Mouse (Mus musculus) myocyte (in vitro differentiated cells): ENCODE results near the gene Ccl27a. TPM values are rescaled to one million over a fixed set of nuclear protein-coding genes. Genes with fewer than 3 reads are reported as not detected.

Experiments
- H3K27me3 ChIP-seq: one replicate; pipeline ENCODE4 v1.6.1; 2011; ENCODE audit not compliant: control insufficient read depth, insufficient read depth, insufficient read length
- H3K36me3 ChIP-seq: one replicate; pipeline ENCODE4 v1.6.1; 2011; ENCODE audit not compliant: control insufficient read depth, insufficient read depth
- H3K4me2 ChIP-seq: one replicate; pipeline ENCODE4 v1.6.1; 2011; ENCODE audit warnings: low read depth, control low read depth
- H3K4me3 ChIP-seq: one replicate; pipeline ENCODE4 v1.5.1; 2011; ENCODE audit warnings: mild to moderate bottlenecking, control low read depth, moderate library complexity
- H3K79me2 ChIP-seq: one replicate; pipeline ENCODE4 v1.6.1; 2011; ENCODE audit not compliant: control insufficient read depth, insufficient read depth
- H3ac ChIP-seq: one replicate; pipeline ENCODE4 v1.6.1; 2011; ENCODE audit not compliant: control insufficient read depth, insufficient read length
- CEBPB ChIP-seq: IDR thresholded peaks from 2 replicates; pipeline ENCODE4 v1.6.1; 2011; ENCODE audit warnings: mild to moderate bottlenecking, moderate library complexity; ENCODE audit not compliant: poor library complexity, insufficient read depth, severe bottlenecking
- E2F4 ChIP-seq: IDR thresholded peaks from one replicate; pipeline ENCODE4 v1.6.1; 2011; ENCODE audit warnings: mild to moderate bottlenecking, control low read depth, moderate library complexity; ENCODE audit not compliant: insufficient read depth
- MAX ChIP-seq: IDR thresholded peaks from one replicate; pipeline ENCODE4 v1.6.1; 2011; ENCODE audit warnings: low read depth, mild to moderate bottlenecking, control low read depth
- MYOD1 ChIP-seq, 3 experiments: IDR thresholded peaks; one replicate each; pipeline ENCODE4 v1.6.1; 2011; ENCODE audit warnings: control low read depth in 2 of 3, low read depth in 2 of 3, mild to moderate bottlenecking in 2 of 3, moderate library complexity in 1 of 3; ENCODE audit not compliant: insufficient read length in 2 of 3, control insufficient read depth in 1 of 3
- MYOG ChIP-seq, 3 experiments: IDR thresholded peaks; one replicate each; pipeline ENCODE4 v1.6.1; 2011; ENCODE audit warnings: control low read depth in 2 of 3, low read depth in 2 of 3, mild to moderate bottlenecking in 2 of 3; ENCODE audit not compliant: insufficient read length in 2 of 3, control insufficient read depth in 1 of 3, insufficient read depth in 1 of 3
- POLR2A ChIP-seq: IDR thresholded peaks from one replicate; pipeline ENCODE4 v1.6.1; 2011; ENCODE audit warnings: low read depth, mild to moderate bottlenecking, control low read depth, moderate library complexity; ENCODE audit not compliant: insufficient read length
- POLR2AphosphoS2 ChIP-seq: IDR thresholded peaks from one replicate; pipeline ENCODE4 v1.6.1; 2011; ENCODE audit warnings: low read depth, control low read depth; ENCODE audit not compliant: insufficient read length
- REST ChIP-seq: IDR thresholded peaks from one replicate; pipeline ENCODE4 v1.6.1; 2011; ENCODE audit warnings: mild to moderate bottlenecking, control low read depth, moderate library complexity; ENCODE audit not compliant: insufficient read depth, insufficient read length
- SRF ChIP-seq: IDR thresholded peaks from one replicate; pipeline ENCODE4 v1.6.1; 2011; ENCODE audit warnings: low read depth; ENCODE audit not compliant: control insufficient read depth, insufficient read length
- TCF12 ChIP-seq: IDR thresholded peaks from one replicate; pipeline ENCODE4 v1.6.1; 2011; ENCODE audit warnings: mild to moderate bottlenecking, control low read depth; ENCODE audit not compliant: poor library complexity, insufficient read depth, severe bottlenecking
- TCF3 ChIP-seq: IDR thresholded peaks from one replicate; pipeline ENCODE4 v1.6.1; 2011; ENCODE audit warnings: low read depth, control low read depth; ENCODE audit not compliant: insufficient read length
- USF1 ChIP-seq: IDR thresholded peaks from one replicate; pipeline ENCODE4 v1.6.1; 2011; ENCODE audit warnings: low read depth, mild to moderate bottlenecking, control low read depth, moderate library complexity
- polyA plus RNA-seq: library from polyadenylated mRNA; unstranded; fragments of >200 nt; fragmentation: generic; extraction: Trizol; gene quantifications from one replicate; pipeline ENCODE4 v1.2.1, GENCODE M21; 2012; ENCODE audit warnings: missing spikeins

Gene Ccl27a
- polyA plus RNA-seq, 1 experiment, result not detected

- TF ChIP-seq POLR2AphosphoS2, result no peak
- peak in 1 of 3 experiments; percentile 35 for TF ChIP-seq MYOG (IDR thresholded peaks at IDR 0.05; ENCODE audit: control insufficient read depth in 1 of 3, insufficient read depth in 1 of 3, insufficient read length in 2 of 3, low read depth in 2 of 3)
- Histone ChIP-seq H3K4me3 (no peak overlapping the region), H3K27me3 (peaks cover 10% of the 10 kb centered on the region), H3K36me3 (no peaks in the 10 kb centered on the region), H3K79me2 (no peaks in the 10 kb centered on the region), H3K4me2 (no peak overlapping the region), H3ac (no peak overlapping the region)
Observed at GRCm38 (mm10) chr4:41759206-41759605, 14.8 kb downstream of the Ccl27a start.

DNA sequence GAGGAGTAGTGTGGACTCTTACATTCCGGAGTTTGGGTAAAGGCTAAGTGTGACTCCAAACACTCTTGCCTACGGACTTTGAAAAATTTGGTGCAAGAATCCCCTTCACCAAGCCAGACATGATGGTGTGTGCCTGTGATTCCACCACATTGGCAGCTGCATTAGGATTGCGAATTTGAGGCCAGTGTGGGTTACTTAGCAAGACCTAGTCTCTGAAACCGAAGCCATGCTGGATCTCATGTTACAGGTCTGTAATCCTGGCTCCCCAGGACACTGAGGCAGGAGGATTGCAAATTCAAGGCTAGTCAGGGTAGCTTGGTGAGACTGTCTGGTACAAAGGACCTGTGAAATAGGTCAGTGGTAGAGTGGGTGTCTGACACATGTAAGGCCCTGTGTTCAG lies 15.3 kb downstream of the Ccl27a start:
- peaks cover 10% of the 10 kb centered on the region for H3K27me3 ChIP-seq
- no peak overlapping the region for H3K4me3 ChIP-seq
- H3ac ChIP-seq, result no peak overlapping the region
- TF ChIP-seq TCF12 (no peak), MYOG (IDR thresholded peaks at IDR 0.05; ENCODE audit: control insufficient read depth in 1 of 3, insufficient read depth in 1 of 3, insufficient read length in 2 of 3, low read depth in 2 of 3) (no peak), TCF3 (no peak), E2F4 (no peak), REST (no peak), CEBPB (no peak), POLR2AphosphoS2 (no peak), SRF (no peak), USF1 (no peak), MYOD1 (IDR thresholded peaks at IDR 0.05; ENCODE audit: control insufficient read depth in 1 of 3, insufficient read length in 2 of 3, low read depth in 2 of 3) (no peak), MAX (no peak), POLR2A (no peak)
- H3K36me3 ChIP-seq, result no peaks in the 10 kb centered on the region
- H3K4me2 ChIP-seq, result no peak overlapping the region
- H3K79me2 ChIP-seq, result no peaks in the 10 kb centered on the region

DNA sequence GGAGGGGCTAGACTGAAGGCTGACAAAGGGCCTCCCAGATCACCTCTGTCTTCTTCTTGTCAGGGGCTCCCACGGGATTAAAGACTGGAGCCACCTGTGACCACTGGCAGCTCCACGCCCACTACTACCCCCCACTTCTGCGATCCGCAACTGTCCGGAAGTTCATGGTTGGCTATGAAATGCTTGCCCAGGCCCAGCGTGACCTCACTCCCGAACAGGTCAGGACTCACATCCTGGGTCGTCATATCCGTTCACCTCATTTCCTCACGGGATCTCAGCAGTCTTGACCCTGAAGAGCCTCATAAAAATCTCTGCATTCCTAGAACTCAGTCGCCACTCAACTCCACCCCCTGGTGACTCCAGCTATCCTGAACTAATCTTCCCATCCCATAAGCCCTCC lies 16.0 kb downstream of the Ccl27a start:
- Histone ChIP-seq H3K4me2 (no peak overlapping the region), H3ac (no peak overlapping the region), H3K79me2 (no peaks in the 10 kb centered on the region), H3K4me3 (no peak overlapping the region), H3K36me3 (no peaks in the 10 kb centered on the region), H3K27me3 (peaks cover 10% of the 10 kb centered on the region)
- TF ChIP-seq CEBPB (no peak), POLR2AphosphoS2 (no peak), POLR2A (no peak), TCF12 (no peak), MAX (no peak), E2F4 (no peak), USF1 (no peak), REST (no peak), TCF3 (no peak), MYOD1 (IDR thresholded peaks at IDR 0.05; ENCODE audit: control insufficient read depth in 1 of 3, insufficient read length in 2 of 3, low read depth in 2 of 3) (no peak), MYOG (IDR thresholded peaks at IDR 0.05; ENCODE audit: control insufficient read depth in 1 of 3, insufficient read depth in 1 of 3, insufficient read length in 2 of 3, low read depth in 2 of 3) (no peak), SRF (no peak)

GRCm38 (mm10) chr4:41757321-41757720 lies 16.7 kb downstream of the Ccl27a start:
- TF ChIP-seq E2F4 (no peak), CEBPB (no peak), MYOD1 (IDR thresholded peaks at IDR 0.05; ENCODE audit: control insufficient read depth in 1 of 3, insufficient read length in 2 of 3, low read depth in 2 of 3) (no peak), POLR2A (no peak), USF1 (no peak), MAX (no peak), TCF3 (no peak)
- Histone ChIP-seq H3K4me2 (no peak overlapping the region), H3K27me3 (peaks cover 4% of the 10 kb centered on the region), H3K36me3 (no peaks in the 10 kb centered on the region), H3K4me3 (no peak overlapping the region), H3ac (no peak overlapping the region), H3K79me2 (no peaks in the 10 kb centered on the region)

- Histone ChIP-seq H3K4me2 (peak overlapping the region; percentile 99), H3K79me2 (no peaks in the 10 kb centered on the region), H3K27me3 (no peaks in the 10 kb centered on the region), H3K4me3 (peak overlapping the region; percentile 45), H3K36me3 (no peaks in the 10 kb centered on the region), H3ac (peak overlapping the region; percentile 29)
- TF ChIP-seq USF1 (no peak), POLR2AphosphoS2 (no peak)
Observed at GRCm38 (mm10) chr4:41756440-41756839, 17.6 kb downstream of the Ccl27a start.
